Mouse (Mus musculus): ENCODE results near the gene Atp13a2.

Atp13a2 gene

GRCm38 (mm10) chr4:140986711-140987395 lies at the start of gene Atp13a2:
Atp13a2 (plus strand) TSS chr4:140986873.
- peak; percentile 87 for DNase-seq (ENCODE audit: low read depth)

GRCm38 (mm10) chr4:140944356-140944755 lies 42.3 kb upstream of the Atp13a2 start:
- no peak for DNase-seq (ENCODE audit: low read depth)

GRCm38 (mm10) chr4:140944961-140945442 lies 41.7 kb upstream of the Atp13a2 start:
- DNase-seq (ENCODE audit: low read depth) = no peak

GRCm38 (mm10) chr4:140945571-140945970 lies 41.1 kb upstream of the Atp13a2 start:
- no peak for DNase-seq (ENCODE audit: low read depth)

- no peak for DNase-seq (ENCODE audit: low read depth)
Observed at GRCm38 (mm10) chr4:140946048-140946447, 40.6 kb upstream of the Atp13a2 start.

- no peak for DNase-seq (ENCODE audit: low read depth)
Observed at GRCm38 (mm10) chr4:140946580-140947205, 40.0 kb upstream of the Atp13a2 start.

- peak; percentile 30 for DNase-seq (ENCODE audit: low read depth)
Observed at GRCm38 (mm10) chr4:140947487-140948440, 38.9 kb upstream of the Atp13a2 start.

- DNase-seq (ENCODE audit: low read depth) = no peak
Observed at GRCm38 (mm10) chr4:140948481-140948880, 38.2 kb upstream of the Atp13a2 start.

- no peak for DNase-seq (ENCODE audit: low read depth)
Observed at GRCm38 (mm10) chr4:140949052-140949451, 37.6 kb upstream of the Atp13a2 start.

- DNase-seq (ENCODE audit: low read depth) = no peak
Observed at GRCm38 (mm10) chr4:140949616-140950015, 37.1 kb upstream of the Atp13a2 start.

- no peak for DNase-seq (ENCODE audit: low read depth)
Observed at GRCm38 (mm10) chr4:140950574-140950973, 36.1 kb upstream of the Atp13a2 start.

- no peak for DNase-seq (ENCODE audit: low read depth)
Observed at GRCm38 (mm10) chr4:140951861-140952641, 34.6 kb upstream of the Atp13a2 start.

GRCm38 (mm10) chr4:140957131-140957702 lies 29.5 kb upstream of the Atp13a2 start:
- DNase-seq (ENCODE audit: low read depth) = no peak

- DNase-seq (ENCODE audit: low read depth) = peak; percentile 73
Observed at GRCm38 (mm10) chr4:140957725-140958124, 28.9 kb upstream of the Atp13a2 start.

GRCm38 (mm10) chr4:140958319-140958718 lies 28.4 kb upstream of the Atp13a2 start:
- no peak for DNase-seq (ENCODE audit: low read depth)

GRCm38 (mm10) chr4:140959128-140959679 lies 27.5 kb upstream of the Atp13a2 start:
- no peak for DNase-seq (ENCODE audit: low read depth)

GRCm38 (mm10) chr4:140959715-140960479 lies 26.8 kb upstream of the Atp13a2 start:
- DNase-seq (ENCODE audit: low read depth) = no peak

GRCm38 (mm10) chr4:140960781-140961466 lies 25.7 kb upstream of the Atp13a2 start, which contains the start of gene Sdhb:
Sdhb (plus strand) TSS chr4:140961203.
- peak; percentile 97 for DNase-seq (ENCODE audit: low read depth)

GRCm38 (mm10) chr4:140961467-140962206 lies 25.0 kb upstream of the Atp13a2 start:
- no peak for DNase-seq (ENCODE audit: low read depth)

All from NIH3T3 (cell line).